Mouse (Mus musculus) left cerebral cortex, adult 2 months (tissue): ENCODE results near the gene Ago3. TPM values are rescaled to one million over a fixed set of nuclear protein-coding genes. Genes with fewer than 3 reads are reported as not detected.

Experiments
- DNase-seq, 2 experiments: peaks; one replicate each; pipeline ENCODE4 v3.0.0; 2021 to 2022; ENCODE audit warnings: low spot score in 2 of 2, mixed read lengths in 1 of 2; ENCODE audit errors: extremely low spot score in 1 of 2
- H3K27ac ChIP-seq: fragments of 200-600 bp; 2 replicates; pipeline ENCODE4 v1.8.1; 2022
- H3K4me3 ChIP-seq: fragments of 200-600 bp; 2 replicates; pipeline ENCODE4 v1.8.1; 2022
- CTCF ChIP-seq: fragments of 200-600 bp; IDR thresholded peaks from 2 replicates; pipeline ENCODE4 v1.8.1; 2022; ENCODE audit warnings: antibody characterized with exemption, mild to moderate bottlenecking, moderate library complexity
- intact Hi-C: fragments of 180-260 bp; cut with DNase I; formaldehyde crosslinking; loops from one replicate; pipeline ENCODE4 v1.15.1; 2025
- total RNA-seq, 2 experiments: library from RNA; stranded (reverse); gene quantifications; 2 replicates each; pipeline ENCODE4 v1.2.3; 2021

Ago3 gene
- total RNA-seq, 2 experiments from 2014 or later = 33.6 to 45.8 TPM

GRCm38 (mm10) chr4:126371497-126371896 lies 57.9 kb downstream of the Ago3 start:
- intact Hi-C loops = no loop called here
- peak in 1 of 2 experiments; percentile 13 for DNase-seq

DNA sequence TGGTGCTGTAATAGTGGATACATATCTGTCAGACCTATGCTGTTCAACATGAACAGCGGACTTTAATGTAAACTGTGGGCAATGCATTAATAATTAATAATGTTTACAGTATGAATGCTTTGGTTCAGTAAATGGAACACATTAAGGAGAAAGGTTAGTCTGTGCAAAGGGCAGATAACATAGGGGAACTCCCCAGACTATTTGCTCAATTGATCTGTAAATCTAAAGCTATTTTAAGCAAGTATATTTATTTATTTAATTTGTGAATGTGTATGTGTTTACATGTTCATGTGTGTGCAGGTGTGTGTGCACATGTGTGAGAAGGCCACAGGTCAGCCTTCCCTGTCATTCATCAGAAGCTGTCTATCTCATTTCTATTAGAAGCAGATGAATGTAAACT lies 69.3 kb downstream of the Ago3 start:
- Histone ChIP-seq H3K27ac (no peak overlapping the region), H3K4me3 (no peak overlapping the region)
- no peak for DNase-seq
- intact Hi-C loops = no loop called here
- no peak for TF ChIP-seq CTCF

More at GRCm38 (mm10) chr4:126371497-126371896, 57.9 kb downstream of the Ago3 start:
- no peak for TF ChIP-seq CTCF
- Histone ChIP-seq H3K4me3 (no peak overlapping the region), H3K27ac (no peak overlapping the region)

- no peak for DNase-seq
- Histone ChIP-seq H3K4me3 (no peak overlapping the region), H3K27ac (no peak overlapping the region)
- intact Hi-C loops = no loop called here
- TF ChIP-seq CTCF = no peak
Observed at GRCm38 (mm10) chr4:126343451-126343850, 85.9 kb downstream of the Ago3 start.

DNA sequence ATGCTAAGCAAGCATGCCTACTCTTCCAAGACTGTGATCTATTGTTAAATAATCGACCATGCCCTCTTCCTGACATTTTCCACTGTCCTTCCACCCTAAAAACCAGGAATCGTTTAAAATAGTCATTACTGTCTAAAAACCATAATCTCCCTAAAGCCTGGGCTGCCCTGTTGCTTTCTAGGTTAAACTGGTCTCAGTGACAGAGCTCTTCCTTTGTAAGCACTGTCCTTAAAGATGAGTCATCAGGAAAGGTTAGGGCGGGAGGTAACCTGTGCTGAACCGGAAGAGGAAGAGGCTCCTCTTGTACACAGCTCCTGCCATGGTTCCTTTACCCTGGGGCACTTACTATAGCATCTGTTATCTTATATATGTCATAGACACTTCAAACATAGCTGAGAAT lies 89.9 kb downstream of the Ago3 start:
- TF ChIP-seq CTCF = no peak
- no peak overlapping the region for H3K4me3 ChIP-seq
- intact Hi-C loops = no loop called here
- no peak overlapping the region for H3K27ac ChIP-seq
- no peak for DNase-seq

- H3K27ac ChIP-seq = no peak overlapping the region
- DNase-seq = no peak
- no peak overlapping the region for H3K4me3 ChIP-seq
- peak; percentile 34 for TF ChIP-seq CTCF
- intact Hi-C loops = no loop called here
Observed at GRCm38 (mm10) chr4:126332358-126332757, 97.0 kb downstream of the Ago3 start.

- no peak for TF ChIP-seq CTCF
- intact Hi-C loops = no loop called here
- H3K27ac ChIP-seq = no peak overlapping the region
- no peak overlapping the region for H3K4me3 ChIP-seq
- DNase-seq = no peak
Observed at GRCm38 (mm10) chr4:126331751-126332150, 97.6 kb downstream of the Ago3 start.

DNA sequence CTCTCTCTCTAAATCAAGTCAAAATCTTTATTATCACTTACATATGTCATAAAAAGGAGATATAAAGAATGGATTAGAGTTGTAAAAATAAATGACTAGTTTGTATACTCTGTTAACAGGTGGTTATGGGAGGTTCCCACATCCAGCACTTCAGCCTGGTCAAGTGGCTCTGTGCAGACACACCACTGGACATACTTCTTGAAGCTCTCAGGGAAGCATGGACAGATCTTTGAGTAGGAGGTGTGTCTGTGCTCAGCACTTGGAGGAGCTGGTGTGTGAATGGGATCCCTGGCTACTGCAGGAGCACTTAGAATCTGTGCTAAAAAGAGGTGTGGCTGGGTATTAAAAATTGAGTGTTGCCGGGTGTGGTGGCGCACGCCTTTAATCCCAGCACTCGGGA lies 99.1 kb downstream of the Ago3 start:
- intact Hi-C loops = no loop called here
- no peak overlapping the region for H3K27ac ChIP-seq
- no peak for DNase-seq
- no peak for TF ChIP-seq CTCF
- H3K4me3 ChIP-seq = no peak overlapping the region

GRCm38 (mm10) chr4:126326036-126326435 lies 103.3 kb downstream of the Ago3 start:
- no peak; the same call in 1 of the 2 replicates for TF ChIP-seq CTCF
- DNase-seq = no peak
- H3K4me3 ChIP-seq = no peak overlapping the region
- H3K27ac ChIP-seq = no peak overlapping the region
- intact Hi-C loops = no loop called here

- no peak for TF ChIP-seq CTCF
- intact Hi-C loops = no loop called here
- DNase-seq = no peak
- no peak within 1 kb of the TSS for H3K27ac ChIP-seq
- H3K4me3 ChIP-seq = no peak within 1 kb of the TSS
Observed at GRCm38 (mm10) chr4:126325281-126325861, 104.0 kb downstream of the Ago3 start, which contains the start of gene Tekt2. TSS of gene Tekt2 (minus strand) at chr4:126325688.

DNA sequence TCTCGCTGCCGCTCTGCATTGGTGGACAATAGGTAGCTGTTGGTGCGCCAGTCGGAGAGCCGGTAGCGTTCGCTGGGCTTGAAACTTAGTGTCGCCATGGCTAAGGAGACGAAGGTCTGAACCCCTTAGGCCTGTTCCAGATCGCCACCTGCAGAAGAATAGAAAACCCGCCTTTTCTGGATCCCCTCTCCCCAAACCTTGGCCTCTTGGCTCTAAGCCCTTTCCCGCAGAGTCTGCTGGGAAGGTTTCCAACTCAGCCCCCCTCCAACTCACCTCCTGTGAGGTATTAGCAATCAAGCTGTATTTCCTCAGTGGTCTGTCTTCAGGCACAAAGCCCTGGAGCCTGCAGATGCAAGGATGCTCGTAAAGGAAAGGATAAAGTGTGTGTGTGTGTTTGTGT lies 104.5 kb downstream of the Ago3 start:
- no peak overlapping the region for H3K4me3 ChIP-seq
- TF ChIP-seq CTCF = no peak
- DNase-seq = no peak
- no peak overlapping the region for H3K27ac ChIP-seq
- intact Hi-C loops = no loop called here

GRCm38 (mm10) chr4:126322646-126323045 lies 106.7 kb downstream of the Ago3 start:
- TF ChIP-seq CTCF = no peak
- intact Hi-C loops = no loop called here
- Histone ChIP-seq H3K27ac (no peak overlapping the region), H3K4me3 (no peak overlapping the region)
- no peak for DNase-seq

- Histone ChIP-seq H3K27ac (no peak overlapping the region), H3K4me3 (peak overlapping the region; percentile 95)
- DNase-seq = no peak
- TF ChIP-seq CTCF = no peak; the same call in 1 of the 2 replicates
- intact Hi-C loops = no loop called here
Observed at GRCm38 (mm10) chr4:126321854-126322511, 107.4 kb downstream of the Ago3 start.
